Mouse (Mus musculus) testis, adult 2 months (tissue): ENCODE measurements at regions not wholly inside any gene's neighbourhood (a gene's known extent, or its start where the extent isn't known, plus 50 kb on each side); places are given as distances from the start of the nearest gene placed in this dataset.

Source experiments
- H3K27ac ChIP-seq: fragments of 200-500 bp; 2 replicates; pipeline ENCODE4 v1.5.1; 2012; ENCODE audit warnings: low read depth, low read length; ENCODE audit not compliant: control insufficient read depth, insufficient read depth
- H3K27me3 ChIP-seq: fragments of 200-500 bp; 2 replicates; pipeline ENCODE4 v1.6.1; 2012; ENCODE audit warnings: mild to moderate bottlenecking, low read length, moderate library complexity; ENCODE audit not compliant: control insufficient read depth, insufficient read depth
- H3K36me3 ChIP-seq: fragments of 200-500 bp; 2 replicates; pipeline ENCODE4 v1.6.1; 2012; ENCODE audit warnings: mild to moderate bottlenecking, low read length; ENCODE audit not compliant: control insufficient read depth, insufficient read depth
- H3K4me1 ChIP-seq: fragments of 200-500 bp; 2 replicates; pipeline ENCODE4 v1.6.1; 2012; ENCODE audit warnings: low read length; ENCODE audit not compliant: control insufficient read depth, insufficient read depth
- H3K4me3 ChIP-seq: fragments of 200-500 bp; 2 replicates; pipeline ENCODE4 v1.5.1; 2012; ENCODE audit warnings: low read depth, mild to moderate bottlenecking, low read length, moderate library complexity, mixed read lengths; ENCODE audit not compliant: control insufficient read depth
- CTCF ChIP-seq: fragments of 200-500 bp; IDR thresholded peaks from 2 replicates; pipeline ENCODE4 v1.5.1; 2012; ENCODE audit warnings: low read depth, mild to moderate bottlenecking, inconsistent platforms, low read length, moderate library complexity; ENCODE audit not compliant: control insufficient read depth, insufficient read depth, insufficient replicate concordance
- POLR2A ChIP-seq: fragments of 200-500 bp; IDR thresholded peaks from 2 replicates; pipeline ENCODE4 v1.6.1; 2012; ENCODE audit warnings: low read depth, mild to moderate bottlenecking, inconsistent platforms, low read length, moderate library complexity; ENCODE audit not compliant: control insufficient read depth

DNA sequence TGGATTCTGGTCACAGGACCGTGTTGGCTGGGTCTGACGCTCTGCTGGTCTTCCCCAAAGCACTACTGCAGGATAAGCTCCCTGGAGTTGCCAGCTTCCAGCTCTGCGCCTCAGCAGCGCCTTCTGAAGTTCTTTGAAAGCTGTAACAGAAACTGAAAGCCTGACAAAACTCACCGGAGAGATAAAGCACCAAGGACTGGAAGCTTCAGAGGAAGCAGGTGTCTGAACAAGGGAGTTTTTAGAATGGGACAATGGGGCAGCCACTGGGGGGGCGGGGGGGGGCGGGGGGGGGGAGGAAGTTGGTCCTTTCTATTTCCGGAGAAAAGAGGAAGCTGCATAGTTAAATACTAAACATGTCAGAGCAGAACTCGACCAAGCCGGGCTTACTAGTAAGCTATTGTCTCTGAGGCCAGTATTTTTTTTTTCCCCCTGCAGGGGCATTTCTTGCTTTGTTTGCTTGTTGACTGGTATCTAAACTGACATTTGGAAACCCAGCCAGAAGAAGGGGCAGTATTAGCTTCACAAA, 180.8 kb upstream of the Klf7 start:
- Histone ChIP-seq H3K4me3 (no peak overlapping the region; the same call in 1 of the 2 replicates), H3K27me3 (no peaks in the 10 kb centered on the region), H3K4me1 (peaks cover 6% of the 10 kb centered on the region), H3K27ac (peak overlapping the region; percentile 2; the same call in 1 of the 2 replicates), H3K36me3 (no peaks in the 10 kb centered on the region)
- TF ChIP-seq CTCF (no peak), POLR2A (no peak)

- peaks cover 6% of the 10 kb centered on the region for H3K4me1 ChIP-seq
- H3K4me3 ChIP-seq = no peak overlapping the region
- no peak for TF ChIP-seq POLR2A
- TF ChIP-seq CTCF = no peak
- no peak overlapping the region for H3K27ac ChIP-seq
- H3K27me3 ChIP-seq = no peaks in the 10 kb centered on the region
- no peaks in the 10 kb centered on the region for H3K36me3 ChIP-seq
These were observed 179.5 kb upstream of the Klf7 start for GRCm38 (mm10) chr1:64301530-64302061.

GRCm38 (mm10) chr1:64300951-64301529, 179.0 kb upstream of the Klf7 start:
- H3K4me3 ChIP-seq = no peak overlapping the region
- TF ChIP-seq CTCF = no peak
- TF ChIP-seq POLR2A = no peak
- H3K4me1 ChIP-seq = peaks cover 6% of the 10 kb centered on the region
- H3K27ac ChIP-seq = no peak overlapping the region
- no peaks in the 10 kb centered on the region for H3K36me3 ChIP-seq
- H3K27me3 ChIP-seq = no peaks in the 10 kb centered on the region

GRCm38 (mm10) chr1:64298950-64299349, 176.9 kb upstream of the Klf7 start:
- Histone ChIP-seq H3K27ac (no peak overlapping the region), H3K4me1 (no peaks in the 10 kb centered on the region), H3K27me3 (no peaks in the 10 kb centered on the region), H3K4me3 (no peak overlapping the region), H3K36me3 (no peaks in the 10 kb centered on the region)
- TF ChIP-seq POLR2A (no peak), CTCF (no peak)

GRCm38 (mm10) chr1:64298188-64298587, 176.1 kb upstream of the Klf7 start:
- Histone ChIP-seq H3K27me3 (no peaks in the 10 kb centered on the region), H3K4me1 (no peaks in the 10 kb centered on the region), H3K4me3 (no peak overlapping the region), H3K36me3 (no peaks in the 10 kb centered on the region), H3K27ac (no peak overlapping the region)
- no peak for TF ChIP-seq CTCF

GRCm38 (mm10) chr1:64297343-64297742, 175.3 kb upstream of the Klf7 start:
- Histone ChIP-seq H3K4me3 (no peak overlapping the region), H3K27me3 (no peaks in the 10 kb centered on the region), H3K27ac (no peak overlapping the region), H3K36me3 (no peaks in the 10 kb centered on the region), H3K4me1 (no peaks in the 10 kb centered on the region)
- no peak for TF ChIP-seq CTCF
- no peak for TF ChIP-seq POLR2A

GRCm38 (mm10) chr1:64295512-64295945, 173.4 kb upstream of the Klf7 start:
- TF ChIP-seq POLR2A = no peak
- TF ChIP-seq CTCF = no peak
- H3K27ac ChIP-seq = no peak overlapping the region
- no peaks in the 10 kb centered on the region for H3K4me1 ChIP-seq
- no peaks in the 10 kb centered on the region for H3K27me3 ChIP-seq
- H3K4me3 ChIP-seq = no peak overlapping the region
- no peaks in the 10 kb centered on the region for H3K36me3 ChIP-seq

- Histone ChIP-seq H3K36me3 (no peaks in the 10 kb centered on the region), H3K4me1 (no peaks in the 10 kb centered on the region), H3K27ac (no peak overlapping the region), H3K4me3 (no peak overlapping the region), H3K27me3 (no peaks in the 10 kb centered on the region)
- TF ChIP-seq POLR2A (no peak), CTCF (no peak)
These were observed 173.0 kb upstream of the Klf7 start for GRCm38 (mm10) chr1:64295051-64295450.
